Mouse (Mus musculus) layer of hippocampus, adult 8-10 months (tissue): ENCODE data around the gene Ppara. TPM values are rescaled to one million over a fixed set of nuclear protein-coding genes. Genes with fewer than 3 reads are reported as not detected.
"Not testable (repeated sequence)": the region's sequence is repeated elsewhere in the genome, so short reads cannot be mapped to it uniquely, and the experiment has no call there.

Source experiments
- DNase-seq, 2 experiments: peaks; one replicate each; pipeline ENCODE4 v3.0.0; 2022; ENCODE audit warnings: low spot score in 2 of 2
- total RNA-seq, 4 experiments: library from RNA; stranded (reverse); gene quantifications; 2 replicates each; pipeline ENCODE4 v1.2.4; 2022

The Ppara gene
- total RNA-seq, 4 experiments from 2014 or later: 2.8 to 5.1 (median 4.2) TPM

DNA sequence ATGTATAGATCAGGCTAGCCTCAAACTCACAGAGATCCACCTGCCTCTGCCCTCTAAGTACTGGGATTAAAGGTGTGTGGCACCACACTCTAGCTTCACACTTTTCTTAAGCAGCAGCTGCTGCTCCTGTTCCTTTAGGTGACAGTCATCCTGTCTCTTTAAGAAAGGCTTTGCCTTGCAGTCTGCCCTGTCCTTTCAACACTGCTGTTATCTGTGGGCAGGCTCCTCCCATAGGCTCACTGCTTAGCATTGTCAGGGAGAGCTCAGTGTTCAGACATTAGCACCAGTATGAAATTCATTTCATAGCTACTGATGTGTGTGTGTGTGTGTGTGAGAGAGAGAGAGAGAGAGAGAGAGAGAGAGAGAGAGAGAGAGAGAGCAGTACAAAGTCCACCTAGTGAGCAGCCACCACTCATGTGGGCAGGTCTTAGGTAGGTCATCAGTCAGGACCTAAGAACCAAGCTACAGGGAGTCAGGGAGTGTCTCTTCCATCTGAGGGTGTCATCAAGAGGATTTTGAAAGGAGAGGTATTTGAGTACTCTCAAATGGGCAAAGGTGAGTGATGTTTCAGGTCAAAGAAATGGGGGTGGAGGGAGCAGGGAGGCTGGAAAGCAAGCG, 19.4 kb downstream of the Ppara start:
- DNase-seq: no peak

DNA sequence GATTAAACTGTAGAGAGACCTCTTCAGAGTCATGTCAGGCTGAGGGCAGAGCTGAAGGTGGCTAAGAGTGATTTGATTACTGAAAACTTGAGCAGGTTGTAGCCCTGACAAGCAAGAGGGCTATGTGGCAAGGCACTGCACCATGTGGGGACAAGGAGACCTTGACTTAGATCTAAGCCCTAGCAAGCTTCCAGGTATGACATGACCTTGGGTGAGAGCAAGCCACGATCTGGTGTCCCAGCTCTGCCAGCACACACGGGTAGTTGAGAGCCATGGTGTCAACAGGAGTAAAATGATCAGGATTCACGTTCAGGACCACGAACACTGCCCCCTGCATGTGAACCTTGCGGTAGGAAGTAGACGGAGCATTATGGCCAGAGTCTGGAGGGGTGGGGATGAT, 20.4 kb downstream of the Ppara start:
- DNase-seq: no peak

DNA sequence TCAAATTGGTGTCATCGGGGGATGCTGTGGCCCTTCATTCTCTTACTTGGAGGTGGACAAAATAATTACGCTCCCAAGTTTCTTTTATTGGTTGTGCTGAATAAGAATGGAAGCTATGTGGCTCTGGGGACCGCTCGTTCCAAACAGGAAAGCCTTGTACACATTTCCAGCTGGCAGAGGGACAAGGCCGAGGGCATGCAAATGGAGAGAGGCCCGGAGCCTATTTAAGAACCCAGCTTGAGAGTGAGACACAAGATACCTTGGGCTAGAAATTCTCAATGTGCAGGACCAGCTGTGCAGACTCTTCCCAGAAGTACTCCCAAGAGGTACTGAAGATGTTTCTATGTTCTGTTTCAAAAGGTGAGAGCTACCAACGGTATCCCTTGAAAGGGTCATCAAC, 21.8 kb downstream of the Ppara start:
- DNase-seq: peak in 1 of 2 experiments; percentile 38

DNA sequence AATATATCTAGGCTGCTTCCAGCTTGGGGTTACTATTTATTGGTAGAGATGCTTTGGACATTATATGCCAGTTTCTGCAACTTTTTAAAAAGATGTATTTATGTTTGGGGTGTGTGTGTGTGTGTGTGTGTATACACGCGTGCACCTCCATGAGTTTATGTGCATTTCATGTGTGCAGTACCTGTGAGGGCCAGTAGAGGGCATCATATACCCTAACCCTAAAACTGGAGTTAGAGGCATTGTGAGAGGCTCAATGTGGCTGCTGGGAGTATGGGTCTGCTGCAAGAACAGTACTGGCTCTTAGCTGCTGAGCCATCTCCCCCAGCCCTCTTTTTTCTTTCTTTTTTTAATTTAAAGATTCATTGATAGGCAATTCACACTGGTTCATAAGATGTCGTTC, 23.0 kb downstream of the Ppara start:
- no peak for DNase-seq

DNA sequence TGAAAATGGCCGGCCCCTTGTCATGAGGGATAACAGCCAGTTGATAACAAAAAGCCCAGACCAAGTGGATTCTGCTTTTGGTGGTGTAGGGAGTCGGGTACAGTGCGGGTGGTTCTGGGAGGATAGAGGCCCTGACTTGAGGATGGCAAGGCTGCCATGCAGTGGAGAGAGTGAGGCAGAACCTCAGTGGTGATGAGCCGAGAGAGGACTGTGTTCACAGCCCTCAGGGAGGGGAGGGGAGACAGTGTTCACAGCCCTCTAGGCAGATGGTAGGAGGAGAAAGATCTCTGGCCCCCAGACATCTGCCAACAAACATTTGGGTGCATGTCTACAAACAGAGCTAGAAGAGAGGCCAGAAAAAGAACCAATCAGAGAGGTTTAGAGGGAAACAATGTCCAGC, 28.0 kb downstream of the Ppara start:
- no peak for DNase-seq

DNA sequence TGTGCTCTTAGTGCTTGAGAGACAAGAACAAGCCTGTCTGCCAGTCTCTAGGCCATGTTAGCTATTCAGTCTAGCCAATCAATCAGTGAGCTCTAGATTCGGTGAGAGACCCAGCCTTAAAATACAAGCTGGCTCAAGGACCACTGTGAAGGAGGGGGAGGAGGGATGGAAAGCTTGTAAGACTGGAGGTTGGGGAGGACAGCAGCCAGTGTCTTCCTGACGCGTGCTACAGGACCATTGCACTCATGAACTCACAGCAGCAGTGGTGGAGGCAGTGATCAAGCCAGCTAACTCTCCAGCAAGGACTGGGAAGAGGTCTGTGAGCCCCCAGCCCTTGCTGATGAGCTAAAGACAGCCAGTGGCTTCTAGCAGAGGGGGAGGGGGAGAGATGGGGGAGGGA, 30.2 kb downstream of the Ppara start:
- no peak for DNase-seq

DNA sequence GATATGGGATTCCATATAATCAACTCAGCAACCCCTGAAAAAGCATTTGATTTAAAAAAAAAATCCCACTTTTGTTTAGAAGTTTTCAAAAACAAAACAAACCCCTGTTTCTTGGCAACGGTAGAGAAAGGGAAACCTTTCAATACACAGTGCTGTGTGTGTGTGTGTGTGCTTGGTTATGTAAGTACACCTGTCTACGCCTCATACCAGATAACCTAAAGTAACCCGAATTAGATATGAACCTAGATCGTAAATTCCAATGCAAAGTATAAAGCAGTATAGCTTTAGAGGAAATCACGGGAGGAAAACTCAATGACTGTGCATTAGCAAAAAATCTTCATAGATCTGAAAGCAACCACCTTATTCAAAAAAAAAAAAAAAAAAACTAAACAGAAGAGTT, 31.9 kb downstream of the Ppara start:
- no peak for DNase-seq

DNA sequence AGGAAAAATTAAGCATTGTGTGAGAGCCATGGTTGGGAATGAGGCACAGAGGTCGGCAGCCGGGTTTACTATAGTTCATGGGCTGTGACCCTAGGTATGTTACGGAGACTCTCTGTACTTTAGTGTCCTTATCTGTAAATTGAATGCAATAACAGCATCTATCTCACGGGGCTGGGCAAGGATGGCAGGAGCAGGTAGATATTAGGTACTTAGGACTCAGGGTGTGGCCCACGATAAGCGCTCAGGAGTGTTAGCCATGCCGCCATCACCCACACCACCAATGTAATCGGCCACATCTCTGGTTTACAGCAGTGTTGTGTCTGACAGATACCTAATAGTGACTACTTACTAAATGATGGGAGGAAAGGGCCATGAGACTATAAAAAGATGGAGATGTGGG, 34.2 kb downstream of the Ppara start:
- DNase-seq: no peak

DNA sequence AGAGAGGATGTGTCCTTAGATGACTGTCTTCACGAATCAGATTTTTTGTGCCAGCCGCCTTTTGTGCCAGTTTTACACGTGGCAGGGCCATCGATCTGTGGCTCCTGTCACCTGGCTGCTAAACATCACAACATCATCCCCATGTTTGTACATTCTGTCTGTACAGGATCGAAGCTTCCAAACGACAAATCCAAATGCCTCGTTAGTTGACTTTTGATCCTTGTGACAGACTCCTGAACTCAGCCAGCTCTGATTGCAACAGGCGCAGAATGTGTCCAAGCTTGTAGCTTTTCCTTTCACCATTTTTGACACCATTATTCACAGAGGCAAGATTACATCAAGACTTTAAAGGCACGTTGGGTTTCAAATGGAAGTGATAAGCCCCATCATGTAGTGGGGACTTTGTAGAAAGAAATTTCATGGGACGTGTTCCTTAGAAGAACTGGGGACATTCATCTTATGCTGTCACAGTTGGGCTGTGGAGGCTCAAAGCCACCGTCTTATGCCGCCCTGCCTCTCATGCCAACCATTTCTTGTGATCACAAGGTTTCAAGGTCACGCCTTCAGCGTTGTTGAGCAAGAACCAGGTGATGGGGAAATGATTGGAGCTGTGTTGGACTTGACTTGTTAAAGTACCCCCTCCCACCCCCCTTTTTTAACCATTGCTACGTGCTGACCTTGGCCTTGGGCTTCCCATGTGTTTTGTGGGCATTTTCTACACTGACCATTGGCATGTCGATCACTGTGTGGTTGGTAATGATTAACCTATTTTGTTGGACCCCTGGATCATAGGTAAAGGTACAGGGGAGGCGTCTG, 36.7 kb downstream of the Ppara start:
- DNase-seq: no peak

DNA sequence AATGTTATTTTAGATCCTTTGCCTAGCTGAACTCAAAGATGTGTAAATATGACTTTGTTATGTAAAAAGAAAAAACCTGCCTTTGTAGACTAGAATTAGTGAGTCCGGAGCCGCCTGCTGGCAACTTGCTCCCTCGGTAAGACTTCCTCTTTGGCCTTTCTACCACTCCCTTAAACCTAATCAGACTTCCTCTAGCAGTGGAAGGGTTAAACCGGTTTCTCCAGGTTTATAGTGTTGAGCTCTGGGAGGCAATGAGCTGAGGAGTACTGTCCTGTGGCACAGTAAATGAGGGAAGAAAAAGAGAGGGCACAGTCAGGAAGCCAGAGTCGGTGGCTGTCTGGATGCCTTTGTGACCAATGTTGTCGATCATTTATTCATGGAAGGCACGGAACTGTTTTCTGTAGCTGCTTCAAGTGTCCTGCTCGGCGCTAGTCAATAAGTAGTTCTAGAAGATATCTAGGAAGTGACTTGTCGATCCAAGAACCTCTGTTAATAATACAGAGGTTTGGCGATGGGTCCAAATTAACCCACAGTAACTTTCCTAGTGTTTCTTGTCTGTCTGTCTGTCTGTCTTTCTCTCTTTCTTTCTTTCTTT, 37.5 kb downstream of the Ppara start:
- no peak for DNase-seq

DNA sequence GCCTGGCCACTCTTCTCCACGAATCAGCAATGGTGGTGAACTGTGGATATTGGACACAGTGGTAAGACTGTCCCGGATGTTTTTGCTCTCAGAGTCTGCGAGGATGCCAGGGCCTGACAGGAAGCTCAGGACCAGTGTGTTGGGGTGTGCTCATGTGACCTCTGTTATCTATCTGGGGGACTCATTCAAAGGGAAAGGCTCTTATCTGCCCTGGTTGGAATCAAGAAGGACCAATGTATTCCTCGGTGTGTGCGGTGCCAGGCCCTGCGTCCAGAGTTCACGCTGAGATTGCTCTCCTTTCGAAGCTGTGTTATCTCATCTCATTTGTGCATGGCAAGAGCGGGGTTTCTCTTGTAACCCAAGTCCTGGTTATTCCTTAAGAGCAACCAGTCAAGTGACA, 39.6 kb downstream of the Ppara start:
- no peak for DNase-seq

DNA sequence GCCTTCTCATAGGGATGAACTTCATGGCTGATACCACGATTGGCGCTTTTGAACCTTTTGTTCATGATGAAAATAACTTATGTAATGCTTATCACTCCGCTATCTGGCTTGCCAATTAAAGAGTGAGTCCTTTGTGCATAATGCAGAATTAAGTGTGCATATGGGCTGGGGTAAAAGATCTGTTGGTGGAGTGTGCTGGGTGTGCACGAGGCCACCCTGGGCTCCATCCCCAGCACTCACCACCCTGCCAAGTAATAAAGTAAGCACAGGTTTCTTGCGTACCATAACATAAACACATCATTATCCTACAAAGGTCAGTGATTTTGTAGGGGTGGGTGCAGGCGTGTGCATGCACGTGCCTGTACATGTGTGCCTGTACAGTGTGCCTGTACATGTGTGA, 40.2 kb downstream of the Ppara start:
- peak in 1 of 2 experiments; percentile 17 for DNase-seq

DNA sequence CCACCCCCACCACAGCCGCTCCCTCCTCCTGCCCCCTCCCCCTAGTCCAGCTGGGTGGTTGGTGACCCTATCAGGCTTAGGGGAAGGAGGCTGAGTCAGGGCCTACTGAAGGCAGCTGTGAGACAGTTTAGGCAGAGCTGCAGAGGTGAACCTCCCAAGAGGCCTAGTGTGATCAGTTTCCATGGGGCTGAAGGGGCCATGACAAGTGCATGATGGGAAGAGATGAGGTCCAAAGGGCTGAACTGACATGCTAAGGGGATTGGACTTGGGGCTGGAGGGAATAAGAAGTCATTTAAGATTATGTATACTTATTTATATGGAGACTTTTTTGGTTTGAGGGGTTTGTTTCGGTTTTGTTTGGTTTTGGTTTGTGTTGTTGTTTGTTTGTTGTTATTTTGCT, 41.5 kb downstream of the Ppara start:
- DNase-seq: no peak

DNA sequence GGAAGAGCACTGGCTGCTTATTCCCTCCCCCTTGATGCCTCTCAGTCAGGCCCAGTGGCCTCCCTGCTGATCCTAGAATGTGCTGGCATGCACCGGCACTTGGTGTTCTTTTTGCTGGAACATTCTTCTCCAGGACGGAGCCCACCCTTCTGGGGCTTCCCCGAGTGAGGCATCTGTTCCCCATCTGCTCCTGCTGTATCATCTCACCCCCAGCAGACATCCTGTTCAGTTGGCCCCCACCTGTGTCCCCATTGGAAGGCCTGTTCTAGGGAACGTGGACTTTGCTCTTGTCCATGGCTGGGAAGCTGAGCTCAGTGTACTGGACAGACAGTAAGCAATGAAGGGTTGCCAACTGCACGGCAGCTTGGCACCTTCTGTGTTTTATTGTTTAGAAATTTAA, 42.0 kb downstream of the Ppara start:
- DNase-seq: peak; percentile 38 to 46

DNA sequence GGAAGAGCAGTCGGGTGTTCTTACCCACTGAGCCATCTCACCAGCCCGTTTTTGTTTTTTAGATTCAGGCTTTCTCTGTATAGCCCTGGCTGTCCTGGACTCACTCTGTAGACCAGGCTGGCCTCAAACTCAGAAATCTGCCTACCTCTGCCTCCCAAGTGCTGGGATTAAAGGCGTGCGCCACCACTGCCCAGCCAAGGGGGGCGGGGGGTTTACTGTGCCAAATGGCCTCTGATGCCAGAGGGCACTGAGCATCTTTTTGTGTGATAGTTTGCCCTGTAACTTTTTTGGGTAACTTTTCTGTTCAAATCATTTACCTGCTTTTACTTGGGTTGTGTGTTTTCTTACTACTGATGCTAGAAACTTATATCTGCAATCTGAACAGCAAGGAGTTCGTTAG, 44.1 kb downstream of the Ppara start:
- not testable (repeated sequence) for DNase-seq

DNA sequence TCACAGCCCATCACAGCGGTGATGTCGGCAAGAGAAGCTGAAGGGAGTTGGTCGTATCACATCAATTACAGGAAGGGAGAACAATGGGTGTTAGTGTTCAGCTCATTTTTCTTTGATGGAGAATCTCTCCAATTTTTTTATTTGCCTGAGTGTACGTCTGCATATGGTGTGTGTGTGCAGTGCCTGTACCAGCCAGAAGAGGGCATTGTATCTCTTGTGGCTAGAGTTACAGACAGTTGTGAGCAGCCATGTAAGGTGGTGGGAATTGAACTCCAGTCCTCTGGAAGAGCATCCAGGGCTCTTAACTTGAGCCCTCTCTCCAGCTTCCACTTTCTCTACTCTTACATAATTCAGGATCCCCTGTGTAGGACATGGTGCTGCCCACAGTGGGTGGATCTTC, 48.4 kb downstream of the Ppara start:
- no peak for DNase-seq

DNA sequence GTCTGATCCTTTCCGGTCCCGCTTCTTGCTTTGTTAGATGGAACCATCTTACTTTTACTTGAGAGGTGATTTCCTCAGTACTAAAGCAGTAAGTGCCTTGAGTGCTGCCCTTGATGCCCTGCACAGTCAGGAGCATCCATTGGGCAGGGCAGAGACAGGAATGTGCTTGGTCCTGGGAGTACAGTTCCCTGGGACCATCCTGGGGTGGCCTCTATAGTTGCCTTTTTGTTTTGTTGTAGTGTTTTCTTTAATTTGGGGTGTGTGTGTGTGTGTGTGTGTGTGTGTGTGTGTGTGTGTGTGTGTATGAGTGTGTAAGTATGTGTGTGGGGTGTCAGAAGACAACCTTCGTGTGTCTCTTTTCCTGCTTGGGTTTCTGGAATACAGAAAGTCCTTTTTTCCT, 49.6 kb downstream of the Ppara start:
- no peak for DNase-seq

DNA sequence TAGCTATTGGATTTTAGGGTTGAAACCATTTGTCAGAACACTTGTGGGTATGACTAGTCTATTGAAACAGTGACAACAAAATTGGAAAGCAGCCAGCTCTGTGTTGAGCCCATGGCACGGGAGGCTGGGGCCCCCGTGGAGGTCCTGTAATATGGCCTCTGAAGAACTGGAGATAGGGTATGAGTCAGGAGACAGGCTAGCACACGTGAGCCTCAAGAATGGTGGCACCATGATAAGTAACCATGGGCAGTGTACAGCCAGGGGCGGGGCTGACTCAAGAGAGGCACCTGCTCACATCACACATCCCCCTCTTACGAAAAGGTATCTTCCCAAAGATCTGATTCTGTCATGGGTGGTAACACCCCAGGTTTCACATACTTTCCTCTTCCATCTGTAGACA, 51.9 kb downstream of the Ppara start:
- no peak for DNase-seq

DNA sequence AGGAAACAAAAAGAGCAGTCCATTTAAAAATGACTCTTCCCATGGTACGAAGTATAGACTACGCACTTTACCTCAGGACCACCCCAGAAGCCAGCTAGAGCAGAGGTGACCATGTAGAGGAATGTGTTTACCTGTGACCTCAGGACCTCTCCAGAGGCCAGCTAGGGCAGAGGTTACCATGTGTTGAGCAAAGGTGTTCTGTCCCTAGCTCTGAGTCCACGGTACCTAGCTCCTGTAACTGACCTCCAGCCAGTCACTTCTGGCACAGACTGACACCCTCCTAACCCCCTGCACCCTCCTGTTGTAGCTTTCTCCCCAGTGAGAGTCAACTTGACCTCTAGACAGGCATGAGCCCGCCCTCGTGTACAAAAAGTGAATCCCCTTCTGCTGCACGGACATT, 52.7 kb downstream of the Ppara start:
- no peak for DNase-seq

DNA sequence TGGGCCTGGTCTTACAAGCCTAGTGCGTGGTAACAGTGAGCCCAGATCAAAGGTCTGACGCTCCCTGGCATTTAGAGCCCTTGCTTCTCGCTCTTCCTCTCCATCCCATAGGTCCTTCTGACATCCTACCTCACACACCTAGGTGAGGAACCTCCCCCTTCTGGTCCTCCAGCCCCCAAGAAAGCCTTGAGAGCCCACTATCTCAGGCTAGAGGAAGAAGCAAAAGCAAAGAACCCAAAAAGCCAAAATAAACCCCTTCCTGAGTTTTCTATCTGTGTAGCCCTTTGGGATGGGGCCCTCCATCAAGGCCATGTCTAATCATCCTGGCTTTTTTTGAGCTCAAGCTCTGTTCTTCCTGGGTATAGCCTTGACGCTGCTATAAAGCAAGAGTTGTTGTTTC, 53.3 kb downstream of the Ppara start:
- no peak for DNase-seq

DNA sequence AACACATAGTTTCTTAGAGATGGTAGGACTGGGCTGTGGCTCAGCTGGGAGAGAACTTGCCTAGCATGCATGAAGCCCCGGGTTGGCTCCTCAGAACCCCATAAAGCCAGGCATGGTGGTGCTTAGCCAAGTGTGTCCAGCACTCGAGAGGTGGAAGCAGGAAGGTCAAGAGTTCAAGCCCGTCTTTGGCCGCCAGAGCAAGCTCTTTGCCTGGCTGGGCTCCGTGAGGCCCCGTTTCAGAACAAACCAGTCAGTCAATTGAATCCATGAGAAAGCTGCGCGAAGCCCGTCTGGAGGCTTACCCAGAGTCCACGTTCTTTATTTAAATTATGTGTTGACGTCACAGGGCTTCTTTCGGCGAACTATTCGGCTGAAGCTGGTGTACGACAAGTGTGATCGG, 53.9 kb downstream of the Ppara start:
- DNase-seq: no peak

DNA sequence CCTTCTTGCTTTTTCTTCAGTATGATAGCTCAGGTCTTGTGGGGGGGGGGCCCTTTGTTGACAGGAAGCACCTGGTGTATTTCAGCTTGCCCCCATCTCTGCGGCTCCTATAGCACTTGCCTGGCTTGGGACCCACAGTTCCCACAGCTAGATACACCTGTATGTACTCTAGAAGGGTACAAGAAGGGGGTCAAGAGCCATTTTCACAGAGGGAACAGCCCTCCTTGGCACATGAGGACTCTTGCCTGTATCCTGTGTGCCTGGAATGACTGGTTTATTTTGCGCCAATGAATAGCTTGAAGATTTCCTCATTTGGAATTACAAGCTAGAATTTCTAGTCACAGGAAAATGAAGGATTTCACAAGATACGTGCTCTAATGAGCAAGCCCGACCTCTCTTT, 56.7 kb downstream of the Ppara start:
- no peak for DNase-seq

DNA sequence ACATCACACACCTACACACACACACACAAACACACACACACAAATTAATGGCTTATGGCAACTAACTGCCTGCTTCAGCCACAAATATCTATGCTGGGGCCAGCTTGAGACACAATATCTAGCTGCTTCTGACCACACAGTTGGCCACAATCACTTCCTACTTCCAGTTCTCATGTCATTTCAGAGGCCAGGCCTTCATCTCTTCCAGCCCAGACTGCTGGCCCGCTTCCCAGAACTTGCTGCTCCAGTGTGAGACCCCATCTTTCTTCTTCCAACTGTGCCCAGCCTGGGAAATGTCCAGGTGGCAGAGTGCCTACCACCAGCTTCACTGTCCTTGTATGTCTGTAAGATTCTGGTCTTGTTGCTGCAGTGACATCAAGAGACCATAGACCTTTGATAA, 58.0 kb downstream of the Ppara start:
- peak in 1 of 2 experiments; percentile 25 for DNase-seq
